Mouse (Mus musculus) thymus, postnatal 25 days (tissue): ENCODE results near the gene Epx.

Experiments
- DNase-seq: peaks from one replicate; pipeline ENCODE4 v3.0.0; 2022

Gene Epx

DNA sequence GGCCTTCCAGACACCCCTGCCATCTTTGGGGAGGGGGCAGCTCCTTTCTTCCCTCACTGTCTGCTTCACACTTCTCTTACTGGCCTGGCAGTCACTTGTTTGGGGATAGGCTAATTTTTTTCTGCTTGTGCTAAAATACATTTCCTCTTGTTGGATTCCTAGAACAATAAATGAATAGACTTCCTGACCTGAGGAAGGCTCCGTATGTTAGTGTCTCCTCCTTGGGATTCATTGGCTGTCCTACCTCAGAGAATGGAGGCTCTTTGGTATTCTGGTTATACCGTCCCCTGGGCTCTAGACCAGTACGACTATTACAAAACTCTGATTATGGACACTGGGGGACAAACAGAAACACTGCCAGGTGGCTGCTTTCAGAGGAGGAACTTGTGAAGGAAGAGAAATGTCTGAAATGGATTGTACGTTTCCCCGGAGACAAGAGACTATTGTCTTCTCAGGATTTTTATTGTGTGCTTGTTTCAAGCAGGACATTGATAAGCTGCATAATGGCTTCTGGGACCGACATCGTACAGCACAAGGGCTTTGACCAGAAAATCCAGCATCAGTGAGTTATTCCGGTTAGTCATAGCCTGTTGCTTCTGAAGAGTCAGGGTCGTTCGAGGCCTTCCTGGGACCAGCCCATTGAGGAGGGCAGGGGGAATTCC, 47.0 kb downstream of the Epx start, which contains the start of gene Lpo:
Gene Lpo (minus strand): TSS at position 51 of the 662 bp plus-strand sequence.
- DNase-seq: no peak

DNA sequence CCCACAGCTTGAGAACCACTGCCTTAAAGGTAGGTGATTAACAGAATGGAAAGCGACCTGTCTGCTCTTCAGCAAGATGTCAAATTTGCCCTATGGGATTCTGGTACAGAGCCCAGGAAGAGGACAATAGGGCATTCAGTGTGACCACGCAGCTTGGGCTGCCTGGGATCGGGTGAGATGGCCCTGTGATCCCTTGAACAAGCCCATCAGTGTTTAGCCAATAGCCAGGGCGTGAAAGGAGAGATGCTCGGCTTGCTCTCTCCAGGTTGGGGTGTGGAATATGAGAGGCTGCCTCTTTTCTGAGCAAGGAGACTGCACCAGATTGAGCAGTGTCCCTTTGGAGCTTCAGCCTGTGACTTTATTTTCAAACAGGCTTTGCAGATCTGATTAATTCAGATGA, 53.8 kb downstream of the Epx start:
- no peak for DNase-seq

DNA sequence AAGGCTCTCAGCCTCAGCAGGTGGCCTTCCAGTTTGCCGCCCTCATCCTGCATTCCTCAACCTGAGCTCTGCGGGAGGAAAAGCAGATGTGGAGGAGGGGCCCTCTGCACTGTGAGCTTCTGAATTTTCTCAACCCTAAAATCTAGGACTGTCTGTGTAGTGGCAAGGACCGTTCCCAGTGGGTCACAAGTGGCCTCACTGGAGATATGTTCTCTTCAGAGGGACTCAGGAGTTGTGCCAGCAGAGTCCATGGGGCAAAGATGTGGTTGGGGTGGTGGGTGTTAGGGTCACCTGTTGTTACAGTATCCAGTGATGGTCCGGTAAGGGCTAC, 57.9 kb downstream of the Epx start:
- DNase-seq: no peak

DNA sequence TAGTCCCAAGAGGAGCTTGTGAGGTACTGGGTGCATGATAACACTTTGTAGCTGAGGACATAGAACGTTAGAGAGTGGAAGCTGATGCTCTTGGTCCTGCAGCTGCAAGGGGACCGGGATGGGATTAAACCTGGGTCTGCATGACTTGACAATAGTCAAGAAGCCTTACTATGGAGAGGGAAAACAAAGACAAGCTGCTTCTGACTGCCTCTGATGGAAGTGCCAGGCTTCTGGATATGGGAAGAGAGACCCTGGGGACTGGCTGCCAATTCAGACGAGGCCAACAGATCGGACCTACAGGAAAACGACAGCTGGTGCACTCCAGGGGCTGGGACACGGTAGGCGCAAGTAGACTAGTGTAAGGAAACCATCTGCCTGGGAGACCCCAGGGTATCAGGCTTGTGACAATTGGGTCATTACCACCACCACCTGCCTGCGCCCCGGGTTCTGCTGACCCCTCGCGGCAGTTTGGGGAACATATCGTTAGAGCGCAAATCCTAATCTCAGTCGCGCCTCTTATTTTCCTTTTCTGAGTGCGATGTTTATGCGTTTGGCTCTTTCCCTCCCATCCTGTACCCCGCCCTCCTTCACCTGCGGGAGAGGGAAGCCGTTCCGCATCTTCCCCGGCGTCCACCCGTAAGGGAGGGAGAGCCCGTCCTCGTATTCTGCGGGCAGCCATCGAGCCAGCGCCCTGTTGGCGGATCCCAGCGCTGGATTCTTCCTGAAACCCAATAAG, 58.5 kb downstream of the Epx start:
- DNase-seq: peak; percentile 50

DNA sequence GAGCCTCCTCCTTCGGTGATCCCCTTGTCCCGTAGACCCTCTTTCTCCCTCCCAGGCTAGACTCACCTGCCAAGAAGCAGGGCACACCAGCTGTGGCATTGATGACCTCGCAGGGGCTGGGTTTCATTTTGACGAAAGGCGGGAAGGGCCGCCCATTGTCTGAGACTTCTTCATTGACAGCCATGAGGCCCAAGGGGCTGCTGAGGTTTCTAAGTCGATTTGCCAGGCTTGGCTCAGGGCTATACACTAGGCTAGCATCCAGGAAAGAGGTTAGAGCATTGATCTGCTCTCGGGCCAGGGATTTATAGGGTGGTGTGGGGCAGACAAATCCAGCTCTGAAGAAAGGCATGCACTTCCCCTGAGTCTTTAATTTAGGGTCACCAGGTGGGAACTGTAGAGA, 60.5 kb downstream of the Epx start:
- no peak for DNase-seq
